Mouse (Mus musculus): Measurements from ENCODE around the gene H2-T3.
"Not testable (repeated sequence)": the region's sequence is repeated elsewhere in the genome, so short reads cannot be mapped to it uniquely, and the experiment has no call there.

H2-T3 gene

GRCm38 (mm10) chr17:36190169-36190507, at the start of gene H2-T3:
Gene H2-T3 (minus strand): TSS chr17:36190287.
- DNase-seq: no peak

GRCm38 (mm10) chr17:36237321-36237921, 47.3 kb upstream of the H2-T3 start:
- DNase-seq: no peak

- DNase-seq: peak; percentile 66
Observed at GRCm38 (mm10) chr17:36235300-36235699, 45.2 kb upstream of the H2-T3 start.

- no peak for DNase-seq
Observed at GRCm38 (mm10) chr17:36233572-36233971, 43.5 kb upstream of the H2-T3 start.

- DNase-seq: peak; percentile 69
Observed at GRCm38 (mm10) chr17:36231318-36231717, 41.2 kb upstream of the H2-T3 start.

- DNase-seq: no peak
Observed at GRCm38 (mm10) chr17:36229046-36229445, 39.0 kb upstream of the H2-T3 start.

GRCm38 (mm10) chr17:36226921-36227320, 36.8 kb upstream of the H2-T3 start:
- DNase-seq: no peak

- no peak for DNase-seq
Observed at GRCm38 (mm10) chr17:36225231-36225824, 35.2 kb upstream of the H2-T3 start.

GRCm38 (mm10) chr17:36224451-36224850, 34.4 kb upstream of the H2-T3 start:
- no peak for DNase-seq

GRCm38 (mm10) chr17:36218594-36219155, 28.6 kb upstream of the H2-T3 start:
- no peak for DNase-seq

- no peak for DNase-seq
Observed at GRCm38 (mm10) chr17:36215586-36215985, 25.5 kb upstream of the H2-T3 start.

- no peak for DNase-seq
Observed at GRCm38 (mm10) chr17:36206846-36207245, 16.8 kb upstream of the H2-T3 start.

GRCm38 (mm10) chr17:36205862-36206261, 15.8 kb upstream of the H2-T3 start:
- no peak for DNase-seq

GRCm38 (mm10) chr17:36205456-36205855, 15.4 kb upstream of the H2-T3 start:
- DNase-seq: peak; percentile 14

- DNase-seq: no peak
Observed at GRCm38 (mm10) chr17:36201851-36202250, 11.8 kb upstream of the H2-T3 start.

- peak; percentile 7 for DNase-seq
Observed at GRCm38 (mm10) chr17:36198317-36198716, 8.2 kb upstream of the H2-T3 start.

GRCm38 (mm10) chr17:36194471-36194870, 4.4 kb upstream of the H2-T3 start:
- DNase-seq: no peak

GRCm38 (mm10) chr17:36193546-36194141, 3.6 kb upstream of the H2-T3 start:
- peak; percentile 67 for DNase-seq

GRCm38 (mm10) chr17:36192371-36192770, 2.3 kb upstream of the H2-T3 start:
- no peak for DNase-seq

- no peak for DNase-seq
Observed at GRCm38 (mm10) chr17:36189491-36190168, 457 bp downstream of the H2-T3 start.

- DNase-seq: no peak
Observed at GRCm38 (mm10) chr17:36187540-36187939, 2.5 kb downstream of the H2-T3 start.

GRCm38 (mm10) chr17:36182212-36182611, 7.9 kb downstream of the H2-T3 start:
- DNase-seq: no peak

- not testable (repeated sequence) for DNase-seq
Observed at GRCm38 (mm10) chr17:36179446-36179845, 10.6 kb downstream of the H2-T3 start.

GRCm38 (mm10) chr17:36178938-36179337, 11.1 kb downstream of the H2-T3 start:
- peak; percentile 13 for DNase-seq
